Mouse (Mus musculus) urinary bladder, postnatal 14 days (tissue): Measurements from ENCODE around the gene Fam205a2.
"Not testable (repeated sequence)": the region's sequence is repeated elsewhere in the genome, so short reads cannot be mapped to it uniquely, and the experiment has no call there.

ENCODE experiments used
- DNase-seq: peaks from one replicate; pipeline ENCODE4 v3.0.0; 2021; ENCODE audit warnings: low spot score

The Fam205a2 gene

DNA sequence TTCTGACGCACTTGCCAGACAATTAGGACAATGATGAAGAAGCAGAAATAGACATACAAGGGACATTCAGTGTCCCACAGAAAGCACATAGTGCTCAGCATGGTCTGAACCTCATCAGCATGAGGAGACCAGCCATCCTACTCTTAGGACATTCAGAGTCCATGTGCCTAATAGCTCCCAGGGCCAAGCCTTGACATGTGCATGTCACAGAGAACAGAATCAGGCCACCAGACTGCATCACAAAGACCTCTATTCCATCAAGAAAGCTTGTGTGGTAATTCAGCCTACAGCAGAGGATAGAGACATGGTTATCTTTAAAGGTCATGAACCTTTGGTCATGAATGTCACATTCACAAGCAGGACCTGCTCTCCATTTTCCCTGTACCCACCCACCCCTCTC, at the start of gene Fam205a2:
TSS of gene Fam205a2 (minus strand) at position 101 of the 400 bp plus-strand sequence.
- not testable (repeated sequence) for DNase-seq
